Mouse (Mus musculus): ENCODE measurements at regions not wholly inside any gene's neighbourhood (a gene's known extent, or its start where the extent isn't known, plus 50 kb on each side); places are given as distances from the start of the nearest gene placed in this dataset.
A peak's percentile ranks its signal among the peaks of the same experiment; 100 is the strongest.

DNA sequence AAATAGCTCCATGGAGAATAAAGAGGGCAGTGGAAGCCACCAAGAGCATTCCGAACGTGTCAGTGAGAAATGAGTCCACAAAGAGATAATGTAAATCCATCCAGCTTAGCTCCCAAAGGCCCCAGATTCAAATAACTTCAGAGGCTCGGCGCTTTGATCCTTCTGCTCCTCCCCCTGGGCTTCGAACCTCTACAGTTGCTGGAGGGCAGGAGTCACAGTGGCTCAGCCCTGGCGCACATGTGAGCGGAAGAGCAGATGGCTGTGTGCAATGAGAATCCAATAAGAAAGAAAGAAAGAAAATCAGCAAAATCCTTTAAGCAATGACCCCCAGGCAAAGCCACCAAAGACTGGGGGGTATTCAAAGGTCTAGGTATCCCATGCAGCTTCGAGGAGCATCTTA is 109.6 kb downstream of the Dyrk2 start:
- H3K9ac ChIP-seq = no peak overlapping the region
- no peak overlapping the region for H3K4me3 ChIP-seq (replicated peaks)
- no peak overlapping the region for H3K4me2 ChIP-seq
- H3K36me3 ChIP-seq = no peaks in the 10 kb centered on the region
- no peaks in the 10 kb centered on the region for H3K9me3 ChIP-seq (replicated peaks)
- H3K27me3 ChIP-seq = no peaks in the 10 kb centered on the region
- 73% methylated on average over 8 of the region's 8 CpGs for WGBS
- no peak overlapping the region for H3K27ac ChIP-seq
- H3K4me1 ChIP-seq = 0 out of 2 replicates have a peak, but pooled peaks cover 3% of the 10 kb centered on the region
- ATAC-seq (replicated peaks; ENCODE audit: low FRiP score) = no peak

DNA sequence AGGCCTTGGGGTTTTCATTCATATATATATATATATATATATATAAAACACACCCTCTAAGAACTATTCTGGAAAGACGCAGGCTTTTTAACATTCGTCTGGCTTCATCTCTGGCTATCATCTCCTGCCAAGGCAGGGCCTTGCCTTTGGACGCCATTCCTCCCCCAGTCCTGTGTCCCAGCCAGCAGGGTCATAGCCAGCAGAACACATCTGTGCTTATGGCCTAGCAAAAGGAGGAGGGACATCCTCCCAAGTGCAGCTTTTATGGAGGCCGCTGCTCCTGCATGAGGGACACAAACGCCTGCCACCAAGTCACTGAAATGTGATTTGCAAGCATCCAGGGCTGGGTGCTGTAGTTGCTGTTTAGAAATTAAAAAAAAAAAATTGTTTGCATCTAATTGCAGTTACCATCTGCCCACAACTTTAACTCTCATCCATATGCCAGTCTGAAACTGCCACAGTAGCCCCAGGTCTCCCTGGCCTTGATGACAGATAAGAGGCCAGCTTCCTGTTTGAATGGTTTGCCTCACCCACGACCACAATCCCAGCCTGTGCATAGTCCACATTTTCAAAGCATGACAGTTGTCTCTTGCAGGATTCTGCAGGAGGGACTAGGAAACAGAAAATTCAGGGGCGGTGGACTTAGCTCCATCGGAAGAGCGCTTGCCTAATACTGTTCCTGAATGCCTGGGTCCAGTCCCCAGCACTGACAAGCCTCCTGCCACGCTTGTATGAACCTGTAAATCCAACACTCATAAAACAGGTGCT is 108.7 kb downstream of the Dyrk2 start:
- Histone ChIP-seq H3K9ac (no peak overlapping the region), H3K27ac (no peak overlapping the region), H3K27me3 (no peaks in the 10 kb centered on the region), H3K36me3 (no peaks in the 10 kb centered on the region), H3K9me3 (replicated peaks) (no peaks in the 10 kb centered on the region), H3K4me3 (replicated peaks) (no peak overlapping the region), H3K4me2 (no peak overlapping the region), H3K4me1 (peaks cover 10% of the 10 kb centered on the region)
- ATAC-seq (replicated peaks; ENCODE audit: low FRiP score) = no peak
- 61% methylated on average over 10 of the region's 10 CpGs for WGBS

DNA sequence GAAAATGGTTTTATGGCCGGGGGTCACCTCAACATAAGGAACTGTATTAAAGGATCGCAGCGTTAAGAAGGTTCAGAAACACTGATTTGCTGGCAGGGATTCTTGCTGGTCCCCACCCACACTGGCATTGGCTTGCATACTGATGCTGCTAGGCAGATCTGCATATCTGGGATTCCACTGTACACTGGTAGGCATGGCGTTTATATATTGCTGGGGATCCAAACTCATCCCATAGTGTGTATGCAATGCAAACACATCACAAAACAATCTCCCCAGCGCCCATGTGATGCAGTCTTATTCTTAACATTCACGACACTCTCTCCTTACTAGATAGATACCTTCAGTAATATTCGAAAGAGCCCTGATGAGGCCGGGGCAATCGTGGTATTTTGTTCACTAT is 105.0 kb downstream of the Dyrk2 start:
- no peaks in the 10 kb centered on the region for H3K36me3 ChIP-seq
- H3K27me3 ChIP-seq = no peaks in the 10 kb centered on the region
- H3K9ac ChIP-seq = no peak overlapping the region
- peaks cover 15% of the 10 kb centered on the region for H3K4me1 ChIP-seq
- H3K4me2 ChIP-seq = no peak overlapping the region
- H3K9me3 ChIP-seq (replicated peaks) = no peaks in the 10 kb centered on the region
- no peak overlapping the region for H3K4me3 ChIP-seq (replicated peaks)
- WGBS = 91% methylated on average over 9 of the region's 9 CpGs
- ATAC-seq (replicated peaks; ENCODE audit: low FRiP score) = no peak
- H3K27ac ChIP-seq = no peak overlapping the region

DNA sequence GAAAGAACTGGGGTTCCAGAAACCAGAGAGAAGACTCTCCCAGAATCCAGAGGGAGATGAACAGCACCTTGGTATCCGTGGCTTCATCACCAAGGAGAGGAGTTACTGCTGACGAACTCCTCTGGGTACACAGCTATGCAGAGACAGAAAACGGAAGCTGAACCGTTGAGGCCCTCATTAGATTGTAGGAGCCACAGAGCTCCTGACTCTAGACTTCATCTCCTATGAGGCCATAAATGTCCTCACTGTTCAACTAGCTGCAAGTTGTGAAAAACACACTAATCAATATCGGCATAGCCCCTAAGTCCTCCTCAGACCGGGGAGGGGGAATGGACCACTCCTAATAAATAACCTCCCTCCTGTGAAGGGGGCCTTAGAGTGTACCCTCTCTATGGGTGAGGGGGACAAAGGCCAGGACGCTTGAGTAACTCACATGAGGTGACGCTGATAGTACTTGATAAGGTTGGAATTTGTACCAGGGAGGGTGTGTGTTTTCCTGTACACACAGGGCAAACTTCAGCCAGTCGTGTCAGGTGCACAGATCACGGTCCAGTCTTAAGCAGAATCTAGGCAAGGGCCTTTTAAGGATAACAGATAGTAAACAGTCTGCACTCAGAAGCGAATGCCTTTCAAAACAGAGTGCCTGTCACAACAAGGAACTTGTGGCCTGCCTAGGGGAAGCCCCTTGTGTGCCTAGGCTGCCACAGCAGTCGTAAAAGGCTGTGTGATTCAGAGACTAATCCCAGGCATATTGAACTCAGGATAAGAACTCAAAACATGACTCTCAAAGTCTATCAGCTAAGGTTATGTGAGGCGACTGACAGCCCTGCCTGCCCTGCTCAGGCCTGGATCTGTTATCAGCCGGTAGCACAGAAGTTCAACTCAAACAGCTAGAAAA is 104.2 kb downstream of the Dyrk2 start:
- Histone ChIP-seq H3K4me1 (peaks cover 15% of the 10 kb centered on the region), H3K4me2 (no peak overlapping the region), H3K27me3 (no peaks in the 10 kb centered on the region), H3K4me3 (replicated peaks) (no peak overlapping the region), H3K27ac (no peak overlapping the region), H3K9ac (no peak overlapping the region), H3K36me3 (no peaks in the 10 kb centered on the region), H3K9me3 (replicated peaks) (no peaks in the 10 kb centered on the region)
- ATAC-seq (replicated peaks; ENCODE audit: low FRiP score) = peak; percentile 36; the same call in 1 of the 2 replicates
- 34% methylated on average over 14 of the region's 14 CpGs for WGBS

DNA sequence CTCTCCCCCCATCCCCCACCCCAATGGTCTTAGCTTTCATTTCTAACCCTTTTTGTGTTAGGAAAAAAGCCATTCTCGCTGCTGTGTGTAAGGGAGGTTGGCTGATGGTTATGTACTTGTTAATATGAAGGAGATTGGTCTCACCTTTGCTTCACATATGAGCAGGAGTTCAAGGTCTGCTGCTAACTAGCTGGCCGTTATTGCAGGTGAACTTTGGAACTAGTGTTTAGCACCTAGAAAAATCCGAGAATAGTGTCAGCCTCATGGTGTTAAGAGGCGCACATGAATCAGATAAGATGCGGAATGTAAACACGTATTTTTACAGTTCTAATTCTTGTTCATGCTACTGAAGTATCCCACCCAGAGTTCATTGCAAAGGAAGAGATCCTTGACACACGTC is 103.2 kb downstream of the Dyrk2 start:
- ATAC-seq (replicated peaks; ENCODE audit: low FRiP score) = no peak
- H3K27ac ChIP-seq = no peak overlapping the region
- no peak overlapping the region for H3K9ac ChIP-seq
- 71% methylated on average over 7 of the region's 7 CpGs for WGBS
- no peaks in the 10 kb centered on the region for H3K9me3 ChIP-seq (replicated peaks)
- no peaks in the 10 kb centered on the region for H3K27me3 ChIP-seq
- H3K36me3 ChIP-seq = no peaks in the 10 kb centered on the region
- H3K4me2 ChIP-seq = no peak overlapping the region
- H3K4me3 ChIP-seq (replicated peaks) = no peak overlapping the region
- H3K4me1 ChIP-seq = peaks cover 12% of the 10 kb centered on the region

DNA sequence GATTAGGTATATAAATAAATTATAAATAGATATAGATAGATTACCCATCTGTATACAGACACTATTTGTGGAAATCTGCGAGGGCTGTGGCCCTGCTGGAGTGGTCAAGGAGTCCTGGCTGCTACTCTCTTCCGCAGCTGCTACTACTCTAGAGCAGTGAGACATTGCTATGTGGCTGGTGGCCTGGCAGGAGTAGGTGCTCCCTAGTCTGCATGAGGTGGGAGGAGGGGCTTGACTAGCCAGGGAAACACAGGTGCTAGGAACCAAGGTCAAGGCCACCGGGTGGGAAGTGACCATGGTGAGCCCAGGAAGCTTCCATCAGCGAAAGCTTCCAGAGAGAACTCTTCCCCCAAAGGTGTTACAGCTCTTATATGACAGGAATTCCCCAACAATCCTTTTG is 100.3 kb downstream of the Dyrk2 start:
- no peak for ATAC-seq (replicated peaks; ENCODE audit: low FRiP score)
- Histone ChIP-seq H3K4me2 (no peak overlapping the region), H3K9me3 (replicated peaks) (no peaks in the 10 kb centered on the region), H3K4me1 (peaks cover 12% of the 10 kb centered on the region), H3K36me3 (no peaks in the 10 kb centered on the region), H3K27me3 (no peaks in the 10 kb centered on the region), H3K27ac (no peak overlapping the region), H3K4me3 (replicated peaks) (no peak overlapping the region), H3K9ac (no peak overlapping the region)
- WGBS = 88% methylated on average over 4 of the region's 4 CpGs

DNA sequence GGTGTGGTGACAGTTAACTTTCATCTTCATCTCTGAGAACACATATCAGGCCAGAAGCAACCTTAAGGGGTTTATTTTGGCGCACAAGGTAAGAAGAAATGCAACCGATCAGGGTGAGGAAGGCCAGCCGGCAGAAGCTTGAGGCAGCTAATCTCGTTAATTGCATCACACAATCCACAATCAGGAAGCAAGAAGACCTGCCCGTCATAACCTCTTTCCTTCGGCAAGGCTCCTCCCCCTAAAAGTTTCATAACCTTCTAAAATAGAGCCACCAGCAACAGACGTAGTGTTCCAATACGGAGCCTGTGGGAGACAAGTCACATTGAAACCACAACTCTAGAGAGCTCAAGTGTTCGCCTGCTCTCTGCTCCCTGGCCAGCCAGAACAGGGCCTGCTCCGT is 91.4 kb downstream of the Dyrk2 start:
- no peak for ATAC-seq (replicated peaks; ENCODE audit: low FRiP score)
- H3K9me3 ChIP-seq (replicated peaks) = no peaks in the 10 kb centered on the region
- no peaks in the 10 kb centered on the region for H3K27me3 ChIP-seq
- no peaks in the 10 kb centered on the region for H3K4me1 ChIP-seq
- 97% methylated on average over 10 of the region's 10 CpGs for WGBS
- no peak overlapping the region for H3K4me3 ChIP-seq (replicated peaks)
- no peaks in the 10 kb centered on the region for H3K36me3 ChIP-seq
- H3K9ac ChIP-seq = no peak overlapping the region
- no peak overlapping the region for H3K4me2 ChIP-seq
- H3K27ac ChIP-seq = no peak overlapping the region

DNA sequence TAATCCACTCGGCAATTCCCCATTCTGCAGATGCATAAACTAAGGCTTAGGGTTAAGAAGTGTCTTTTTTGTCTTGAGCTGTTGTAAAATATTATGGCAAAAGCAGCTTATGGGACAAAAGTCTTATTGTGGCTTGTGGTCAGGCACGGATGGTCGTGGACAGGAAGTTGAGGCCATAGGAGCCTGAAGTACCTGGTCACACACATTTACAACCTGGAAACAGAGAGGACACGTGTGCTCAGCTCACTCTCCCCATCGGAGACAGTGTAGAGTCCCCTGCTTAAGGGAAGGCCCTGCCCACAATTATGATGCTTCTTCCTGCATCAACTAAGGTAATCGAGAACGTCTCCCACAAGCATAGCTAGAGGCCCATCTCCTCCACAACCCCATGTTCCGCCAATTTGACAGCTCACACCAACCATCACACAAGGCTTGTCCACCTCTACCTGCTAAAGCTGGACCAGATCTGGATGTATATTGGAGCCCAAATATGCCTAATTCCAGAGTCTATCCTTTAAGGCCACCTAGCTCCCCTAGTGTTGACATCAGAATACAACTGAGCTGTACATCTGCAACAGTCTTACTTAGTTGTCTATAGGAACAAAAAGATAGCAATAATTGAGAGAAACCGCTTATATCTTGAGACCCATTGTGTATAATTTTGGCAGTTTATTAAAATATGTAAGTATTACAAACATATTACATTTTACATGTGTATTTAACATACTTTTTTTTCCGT is 89.0 kb downstream of the Dyrk2 start:
- no peak overlapping the region for H3K4me3 ChIP-seq (replicated peaks)
- WGBS = 86% methylated on average over 10 of the region's 10 CpGs
- no peak for ATAC-seq (replicated peaks; ENCODE audit: low FRiP score)
- no peak overlapping the region for H3K9ac ChIP-seq
- H3K36me3 ChIP-seq = no peaks in the 10 kb centered on the region
- H3K27ac ChIP-seq = no peak overlapping the region
- no peak overlapping the region for H3K4me2 ChIP-seq
- H3K9me3 ChIP-seq (replicated peaks) = no peaks in the 10 kb centered on the region
- H3K27me3 ChIP-seq = no peaks in the 10 kb centered on the region
- no peaks in the 10 kb centered on the region for H3K4me1 ChIP-seq

DNA sequence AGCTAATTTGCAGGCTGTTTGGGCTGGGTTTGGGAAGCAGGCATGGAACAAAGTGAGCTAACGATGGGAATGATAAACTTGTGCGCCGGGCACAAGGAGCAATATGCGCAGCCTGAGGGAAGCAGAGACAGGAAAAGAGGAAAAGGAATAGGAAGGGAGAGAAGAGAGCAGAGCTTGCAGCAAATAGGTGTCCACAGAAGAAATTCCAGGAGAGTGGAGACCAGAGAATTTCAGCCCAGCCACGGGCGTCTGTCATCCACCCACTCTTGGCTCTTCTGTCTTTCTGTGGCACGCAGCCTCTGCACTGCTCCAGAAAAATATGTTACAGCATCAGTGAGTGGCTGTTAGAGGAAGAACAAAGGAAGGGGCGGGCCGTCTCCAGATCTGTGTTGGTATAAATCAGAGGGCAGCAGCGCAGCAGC is 88.2 kb downstream of the Dyrk2 start:
- Histone ChIP-seq H3K4me3 (replicated peaks) (no peak overlapping the region), H3K36me3 (no peaks in the 10 kb centered on the region), H3K9ac (no peak overlapping the region), H3K27me3 (no peaks in the 10 kb centered on the region), H3K4me1 (no peaks in the 10 kb centered on the region), H3K27ac (no peak overlapping the region), H3K9me3 (replicated peaks) (no peaks in the 10 kb centered on the region), H3K4me2 (no peak overlapping the region)
- 70% methylated on average over 10 of the region's 10 CpGs for WGBS
- ATAC-seq (replicated peaks; ENCODE audit: low FRiP score) = no peak

DNA sequence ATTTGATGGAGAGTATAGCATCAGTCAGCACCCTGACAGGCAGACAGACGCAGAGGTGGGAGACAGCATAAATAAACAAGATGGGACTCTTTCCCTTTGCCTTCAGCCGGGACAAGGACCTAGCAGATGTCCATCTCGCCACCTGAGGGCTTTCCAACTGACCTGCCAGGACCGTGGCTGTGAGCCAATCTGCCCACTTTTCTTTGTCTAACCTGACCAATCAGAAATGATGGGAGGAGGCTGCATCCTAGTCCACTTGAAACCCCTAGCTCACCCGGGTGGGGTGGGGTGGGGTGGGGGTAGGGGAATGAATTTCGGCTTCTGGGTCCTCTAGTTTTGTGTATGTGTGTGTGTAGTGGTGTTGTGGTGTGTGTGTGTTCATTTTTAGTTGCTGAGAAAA is 87.4 kb downstream of the Dyrk2 start:
- no peaks in the 10 kb centered on the region for H3K9me3 ChIP-seq (replicated peaks)
- H3K4me2 ChIP-seq = no peak overlapping the region
- H3K27me3 ChIP-seq = no peaks in the 10 kb centered on the region
- ATAC-seq (replicated peaks; ENCODE audit: low FRiP score) = no peak
- 70% methylated on average over 6 of the region's 6 CpGs for WGBS
- H3K4me3 ChIP-seq (replicated peaks) = no peak overlapping the region
- no peak overlapping the region for H3K27ac ChIP-seq
- H3K9ac ChIP-seq = no peak overlapping the region
- H3K36me3 ChIP-seq = no peaks in the 10 kb centered on the region
- no peaks in the 10 kb centered on the region for H3K4me1 ChIP-seq

DNA sequence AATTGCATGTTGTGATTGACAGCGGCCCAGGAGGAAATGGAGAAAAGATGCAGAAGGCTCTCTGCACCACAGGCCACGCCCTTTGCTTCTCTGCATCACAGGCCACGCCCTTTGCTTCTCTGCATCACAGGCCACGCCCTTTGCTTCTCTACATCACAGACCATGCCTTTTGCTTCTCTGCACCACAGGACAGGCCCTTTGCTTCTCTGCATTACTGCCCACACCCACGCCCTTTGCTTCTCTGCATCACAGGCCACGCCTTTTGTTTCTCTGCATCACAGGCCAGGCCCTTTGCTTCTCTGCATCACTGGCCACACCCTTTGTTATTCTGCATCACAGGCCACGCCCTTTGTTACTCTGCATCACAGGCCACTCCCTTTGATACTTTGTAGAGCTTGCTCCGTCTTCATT is 82.7 kb downstream of the Dyrk2 start:
- no peak overlapping the region for H3K27ac ChIP-seq
- no peak overlapping the region for H3K4me3 ChIP-seq (replicated peaks)
- H3K9me3 ChIP-seq (replicated peaks) = no peaks in the 10 kb centered on the region
- no peaks in the 10 kb centered on the region for H3K36me3 ChIP-seq
- no peaks in the 10 kb centered on the region for H3K27me3 ChIP-seq
- WGBS = 87% methylated on average over 8 of the region's 8 CpGs
- H3K9ac ChIP-seq = no peak overlapping the region
- H3K4me2 ChIP-seq = no peak overlapping the region
- no peaks in the 10 kb centered on the region for H3K4me1 ChIP-seq
- ATAC-seq (replicated peaks; ENCODE audit: low FRiP score) = no peak
